Mouse (Mus musculus): Measurements from ENCODE around the gene 4930438A08Rik.
"Not testable (repeated sequence)": the region's sequence is repeated elsewhere in the genome, so short reads cannot be mapped to it uniquely, and the experiment has no call there.

The 4930438A08Rik gene

GRCm38 (mm10) chr11:58281970-58282496 lies 7.4 kb downstream of the 4930438A08Rik start:
- DNase-seq (ENCODE audit: low spot score in 2 of 2) = no peak

- no peak for DNase-seq (ENCODE audit: low spot score in 2 of 2)
These were observed 7.9 kb downstream of the 4930438A08Rik start for GRCm38 (mm10) chr11:58282518-58282917.

- DNase-seq (ENCODE audit: low spot score in 2 of 2) = no peak
These were observed 15.5 kb downstream of the 4930438A08Rik start for GRCm38 (mm10) chr11:58289992-58290682.

GRCm38 (mm10) chr11:58290812-58291211 lies 16.2 kb downstream of the 4930438A08Rik start:
- no peak for DNase-seq (ENCODE audit: low spot score in 2 of 2)

- no peak for DNase-seq (ENCODE audit: low spot score in 2 of 2)
These were observed 18.2 kb downstream of the 4930438A08Rik start for GRCm38 (mm10) chr11:58292791-58293190.

GRCm38 (mm10) chr11:58297396-58297795 lies 22.8 kb downstream of the 4930438A08Rik start:
- no peak for DNase-seq (ENCODE audit: low spot score in 2 of 2)

- peak in 1 of 2 experiments; percentile 47 for DNase-seq (ENCODE audit: low spot score in 2 of 2)
These were observed 26.5 kb downstream of the 4930438A08Rik start for GRCm38 (mm10) chr11:58301057-58301456.

GRCm38 (mm10) chr11:58301837-58302754 lies 27.5 kb downstream of the 4930438A08Rik start:
- DNase-seq (ENCODE audit: low spot score in 2 of 2) = peak; percentile 93 to 96

- no peak for DNase-seq (ENCODE audit: low spot score in 2 of 2)
These were observed 28.3 kb downstream of the 4930438A08Rik start for GRCm38 (mm10) chr11:58302774-58303445.

GRCm38 (mm10) chr11:58303594-58303993 lies 29.0 kb downstream of the 4930438A08Rik start:
- no peak for DNase-seq (ENCODE audit: low spot score in 2 of 2)

GRCm38 (mm10) chr11:58305299-58305698 lies 30.7 kb downstream of the 4930438A08Rik start:
- DNase-seq (ENCODE audit: low spot score in 2 of 2) = not testable (repeated sequence)

- peak; percentile 91 to 93 for DNase-seq (ENCODE audit: low spot score in 2 of 2)
These were observed 32.3 kb downstream of the 4930438A08Rik start, which contains the start of gene Zfp692 for GRCm38 (mm10) chr11:58306860-58307308. Zfp692 (plus strand) TSS chr11:58307069.

GRCm38 (mm10) chr11:58307411-58308080 lies 32.9 kb downstream of the 4930438A08Rik start:
- DNase-seq (ENCODE audit: low spot score in 2 of 2) = peak; percentile 71 to 75

- DNase-seq (ENCODE audit: low spot score in 2 of 2) = no peak
These were observed 34.1 kb downstream of the 4930438A08Rik start for GRCm38 (mm10) chr11:58308661-58309060.

GRCm38 (mm10) chr11:58314069-58314468 lies 39.5 kb downstream of the 4930438A08Rik start:
- DNase-seq (ENCODE audit: low spot score in 2 of 2) = no peak

GRCm38 (mm10) chr11:58315536-58316168 lies 41.1 kb downstream of the 4930438A08Rik start:
- no peak for DNase-seq (ENCODE audit: low spot score in 2 of 2)

- no peak for DNase-seq (ENCODE audit: low spot score in 2 of 2)
These were observed 41.7 kb downstream of the 4930438A08Rik start for GRCm38 (mm10) chr11:58316344-58316743.

- DNase-seq (ENCODE audit: low spot score in 2 of 2) = no peak
These were observed 42.3 kb downstream of the 4930438A08Rik start for GRCm38 (mm10) chr11:58316768-58317390.

GRCm38 (mm10) chr11:58322824-58323569 lies 48.4 kb downstream of the 4930438A08Rik start:
- DNase-seq (ENCODE audit: low spot score in 2 of 2) = peak; percentile 95 to 96

Data from urinary bladder, postnatal 4 days (tissue).